Mouse (Mus musculus) heart, adult 2 months (tissue): Measurements from ENCODE around the gene Zfpm1. TPM values are rescaled to one million over a fixed set of nuclear protein-coding genes. Genes with fewer than 3 reads are reported as not detected.
A peak's percentile ranks its signal among the peaks of the same experiment; 100 is the strongest.

Source experiments
- DNase-seq, 2 experiments: peaks; one replicate each; pipeline ENCODE4 v3.0.0; 2021
- H3K27ac ChIP-seq: fragments of 200-600 bp; 2 replicates; pipeline ENCODE4 v1.8.1; 2022
- H3K27me3 ChIP-seq: fragments of 200-500 bp; 2 replicates; pipeline ENCODE4 v1.6.1; 2012; ENCODE audit warnings: mild to moderate bottlenecking, low read length, inconsistent platforms, mixed read lengths; ENCODE audit not compliant: control insufficient read depth, insufficient read depth
- H3K36me3 ChIP-seq: fragments of 200-500 bp; 2 replicates; pipeline ENCODE4 v1.6.1; 2012; ENCODE audit warnings: low read length, inconsistent platforms; ENCODE audit not compliant: control insufficient read depth, insufficient read depth
- H3K4me1 ChIP-seq: fragments of 200-500 bp; 2 replicates; pipeline ENCODE4 v1.6.1; 2011; ENCODE audit warnings: low read length; ENCODE audit not compliant: control insufficient read depth, insufficient read depth
- H3K4me3 ChIP-seq: fragments of 200-600 bp; 2 replicates; pipeline ENCODE4 v1.8.1; 2022
- H3K79me2 ChIP-seq: fragments of 200-500 bp; replicated peaks from 2 replicates; pipeline ENCODE4 v1.6.1; 2012; ENCODE audit warnings: mild to moderate bottlenecking, inconsistent platforms, low read length, moderate library complexity, mixed read lengths; ENCODE audit not compliant: control insufficient read depth, insufficient read depth
- H3K9ac ChIP-seq: fragments of 200-500 bp; 2 replicates; pipeline ENCODE4 v1.6.1; 2012; ENCODE audit warnings: low read depth, mild to moderate bottlenecking, control low read depth, inconsistent platforms, low read length, mixed read lengths
- CTCF ChIP-seq: fragments of 200-600 bp; IDR thresholded peaks from 2 replicates; pipeline ENCODE4 v1.8.1; 2022; ENCODE audit warnings: antibody characterized with exemption, mild to moderate bottlenecking, moderate library complexity
- EP300 ChIP-seq: fragments of 200-500 bp; IDR thresholded peaks from 2 replicates; pipeline ENCODE4 v1.6.1; 2011; ENCODE audit warnings: low read depth, low read length, control low read depth; ENCODE audit not compliant: insufficient read depth
- POLR2A ChIP-seq: fragments of 200-500 bp; IDR thresholded peaks from 2 replicates; pipeline ENCODE4 v1.6.1; 2011; ENCODE audit warnings: mild to moderate bottlenecking, low read depth, low read length, control low read depth; ENCODE audit not compliant: insufficient read depth
- WGBS: fragments of 180-500 bp; shearing (Covaris S2); methylation state at CpG from one replicate; pipeline ENCODE4 v1.1.7; 2018; 5-methylcytosine and 5-hydroxymethylcytosine counted together
- intact Hi-C: fragments of 180-260 bp; cut with DNase I; formaldehyde crosslinking; loops from one replicate; pipeline ENCODE4 v1.15.1; 2025
- polyA plus RNA-seq: library from polyadenylated mRNA; depleted of rRNA; stranded (reverse); fragments of >200 nt; gene quantifications from 2 replicates; pipeline ENCODE4 v1.2.3, GENCODE M21; 2012
- total RNA-seq, 2 experiments: library from RNA; stranded (reverse); gene quantifications; 2 replicates each; pipeline ENCODE4 v1.2.3; 2021

Gene Zfpm1
- total and polyA plus RNA-seq, 3 experiments: 20.9 to 24.6 (median 21.2) TPM

- Histone ChIP-seq H3K4me3 (no peak overlapping the region), H3K36me3 (no peaks in the 10 kb centered on the region), H3K9ac (no peak overlapping the region), H3K27me3 (no peaks in the 10 kb centered on the region), H3K4me1 (peaks cover 26% of the 10 kb centered on the region), H3K27ac (no peak overlapping the region), H3K79me2 (peaks cover 6% of the 10 kb centered on the region)
- TF ChIP-seq EP300 (no peak), CTCF (no peak), POLR2A (no peak)
- WGBS: 46% methylated on average over 9 of the region's 9 CpGs
- DNase-seq: no peak
- intact Hi-C loops: no loop called here
These were observed 13.4 kb downstream of the Zfpm1 start for GRCm38 (mm10) chr8:122295389-122295788.

- DNase-seq: peak; percentile 61 to 62
- Histone ChIP-seq H3K9ac (peak overlapping the region; percentile 36; the same call in 1 of the 2 replicates), H3K4me3 (no peak overlapping the region), H3K27ac (peak overlapping the region; percentile 12; the same call in 1 of the 2 replicates), H3K79me2 (peaks cover 6% of the 10 kb centered on the region; the same call in 1 of the 2 replicates), H3K4me1 (peaks cover 25% of the 10 kb centered on the region), H3K36me3 (no peaks in the 10 kb centered on the region), H3K27me3 (no peaks in the 10 kb centered on the region)
- intact Hi-C loops: no loop called here
- 22% methylated on average over 24 of the region's 24 CpGs for WGBS
- TF ChIP-seq CTCF: no peak
- no peak for TF ChIP-seq EP300
- TF ChIP-seq POLR2A: no peak
These were observed 14.4 kb downstream of the Zfpm1 start for GRCm38 (mm10) chr8:122296173-122297001.

- intact Hi-C loops: no loop called here
- Histone ChIP-seq H3K27ac (peak overlapping the region; percentile 55), H3K79me2 (peaks cover 3% of the 10 kb centered on the region; the same call in 1 of the 2 replicates), H3K27me3 (no peaks in the 10 kb centered on the region), H3K4me1 (peaks cover 23% of the 10 kb centered on the region), H3K9ac (peak overlapping the region; percentile 23; the same call in 1 of the 2 replicates), H3K36me3 (no peaks in the 10 kb centered on the region), H3K4me3 (peak overlapping the region; percentile 18; the same call in 1 of the 2 replicates)
- DNase-seq: peak in 1 of 2 experiments; percentile 63
- no peak; the same call in 1 of the 2 replicates for TF ChIP-seq POLR2A
- no peak for TF ChIP-seq EP300
- no peak for TF ChIP-seq CTCF
- WGBS: 46% methylated on average over 16 of the region's 16 CpGs
These were observed 17.8 kb downstream of the Zfpm1 start for GRCm38 (mm10) chr8:122299581-122300254.

GRCm38 (mm10) chr8:122301081-122301480, 19.1 kb downstream of the Zfpm1 start:
- Histone ChIP-seq H3K4me3 (no peak overlapping the region), H3K4me1 (peaks cover 23% of the 10 kb centered on the region), H3K27me3 (no peaks in the 10 kb centered on the region), H3K79me2 (peaks cover 3% of the 10 kb centered on the region; the same call in 1 of the 2 replicates), H3K36me3 (no peaks in the 10 kb centered on the region), H3K27ac (no peak overlapping the region), H3K9ac (no peak overlapping the region)
- TF ChIP-seq CTCF (no peak), POLR2A (no peak), EP300 (no peak)
- intact Hi-C loops: no loop called here
- no peak for DNase-seq
- 83% methylated on average over 13 of the region's 13 CpGs for WGBS

- Histone ChIP-seq H3K4me3 (no peak overlapping the region), H3K27me3 (no peaks in the 10 kb centered on the region), H3K79me2 (peaks cover 3% of the 10 kb centered on the region; the same call in 1 of the 2 replicates), H3K27ac (no peak overlapping the region), H3K36me3 (no peaks in the 10 kb centered on the region), H3K9ac (no peak overlapping the region), H3K4me1 (peaks cover 19% of the 10 kb centered on the region)
- no peak for TF ChIP-seq POLR2A
- no peak for TF ChIP-seq CTCF
- no peak for TF ChIP-seq EP300
- WGBS: 54% methylated on average over 5 of the region's 5 CpGs
- no peak for DNase-seq
- intact Hi-C loops: loop anchor here (2.0 kb wide), 1 partner anchor 13 kb away; no protein-coding TSS in a partner anchor
These were observed 19.9 kb downstream of the Zfpm1 start for GRCm38 (mm10) chr8:122301866-122302265.

- H3K4me3 ChIP-seq: no peak overlapping the region
- H3K79me2 ChIP-seq: peaks cover 3% of the 10 kb centered on the region; the same call in 1 of the 2 replicates
- H3K36me3 ChIP-seq: no peaks in the 10 kb centered on the region
- no peak for TF ChIP-seq POLR2A
- TF ChIP-seq EP300: no peak
- no peak for TF ChIP-seq CTCF
- H3K27ac ChIP-seq: no peak overlapping the region
- 71% methylated on average over 6 of the region's 6 CpGs for WGBS
- intact Hi-C loops: loop anchor here (2.0 kb wide), 1 partner anchor 15 kb away; no protein-coding TSS in a partner anchor
- H3K27me3 ChIP-seq: no peaks in the 10 kb centered on the region
- H3K9ac ChIP-seq: no peak overlapping the region
- peaks cover 18% of the 10 kb centered on the region for H3K4me1 ChIP-seq
- no peak for DNase-seq
These were observed 21.5 kb downstream of the Zfpm1 start for GRCm38 (mm10) chr8:122303451-122303850.
